Mouse (Mus musculus): ENCODE measurements around the gene Krtap3-1. TPM values are rescaled to one million over a fixed set of nuclear protein-coding genes. Genes with fewer than 3 reads are reported as not detected.

The Krtap3-1 gene
- not detected for polyA plus RNA-seq (2014; fragmentation: Illumina TruSeq; extraction: RNeasy Lipid Tissue Mini Kit (QIAGEN cat#74804); ENCODE audit: low read depth, low replicate concordance)

GRCm38 (mm10) chr11:99566530-99566929 is at the start of gene Krtap3-1:
TSS of gene Krtap3-1 (minus strand) at chr11:99566630.

GRCm38 (mm10) chr11:99614796-99615363 is 48.5 kb upstream of the Krtap3-1 start, which contains the start of gene Krtap2-4:
TSS of gene Krtap2-4 (minus strand) at chr11:99614846.

GRCm38 (mm10) chr11:99610089-99610488 is 43.7 kb upstream of the Krtap3-1 start, which contains the start of gene Gm11937:
TSS of gene Gm11937 (minus strand) at chr11:99610189.

GRCm38 (mm10) chr11:99603208-99603607 is 36.8 kb upstream of the Krtap3-1 start, which contains the start of gene Gm11938:
TSS of gene Gm11938 (minus strand) at chr11:99603308.

GRCm38 (mm10) chr11:99597742-99598141 is 31.3 kb upstream of the Krtap3-1 start, which contains the start of gene Krtap9-3:
TSS of gene Krtap9-3 (minus strand) at chr11:99598105.

GRCm38 (mm10) chr11:99590981-99591380 is 24.6 kb upstream of the Krtap3-1 start, which contains the start of gene Krtap1-3:
TSS of gene Krtap1-3 (minus strand) at chr11:99591339.

GRCm38 (mm10) chr11:99583245-99583704 is 16.8 kb upstream of the Krtap3-1 start, which contains the start of gene Krtap1-4:
TSS of gene Krtap1-4 (minus strand) at chr11:99583654.

GRCm38 (mm10) chr11:99580636-99581035 is 14.2 kb upstream of the Krtap3-1 start, which contains the start of gene Krtap1-5:
TSS of gene Krtap1-5 (minus strand) at chr11:99581016.

GRCm38 (mm10) chr11:99559366-99559765 is 7.1 kb downstream of the Krtap3-1 start, which contains the start of gene Gm11939:
TSS of gene Gm11939 (minus strand) at chr11:99559466.

GRCm38 (mm10) chr11:99556753-99557152 is 9.7 kb downstream of the Krtap3-1 start, which contains the start of gene Krtap3-2:
TSS of gene Krtap3-2 (minus strand) at chr11:99556853.

GRCm38 (mm10) chr11:99550765-99551164 is 15.7 kb downstream of the Krtap3-1 start, which contains the start of gene Krtap3-3:
TSS of gene Krtap3-3 (minus strand) at chr11:99550865.

GRCm38 (mm10) chr11:99521288-99521860 is 45.1 kb downstream of the Krtap3-1 start, which contains the start of gene Krt39:
TSS of gene Krt39 (minus strand) at chr11:99521338.

Other genes with a start within 250 kb of the Krtap3-1 start
- not detected for gene Krt25, start 243.7 kb downstream of the Krtap3-1 start, polyA plus RNA-seq (2014; fragmentation: Illumina TruSeq; extraction: RNeasy Lipid Tissue Mini Kit (QIAGEN cat#74804); ENCODE audit: low read depth, low replicate concordance)
- gene Krt26, start 228.7 kb downstream of the Krtap3-1 start, polyA plus RNA-seq (2014; fragmentation: Illumina TruSeq; extraction: RNeasy Lipid Tissue Mini Kit (QIAGEN cat#74804); ENCODE audit: low read depth, low replicate concordance): not detected
- not detected for gene Krt27, start 215.5 kb downstream of the Krtap3-1 start, polyA plus RNA-seq (2014; fragmentation: Illumina TruSeq; extraction: RNeasy Lipid Tissue Mini Kit (QIAGEN cat#74804); ENCODE audit: low read depth, low replicate concordance)
- not detected for gene Krt28, start 191.7 kb downstream of the Krtap3-1 start, polyA plus RNA-seq (2014; fragmentation: Illumina TruSeq; extraction: RNeasy Lipid Tissue Mini Kit (QIAGEN cat#74804); ENCODE audit: low read depth, low replicate concordance)
- gene Krt10, start 177.3 kb downstream of the Krtap3-1 start, polyA plus RNA-seq (2014; fragmentation: Illumina TruSeq; extraction: RNeasy Lipid Tissue Mini Kit (QIAGEN cat#74804); ENCODE audit: low read depth, low replicate concordance): 20.3 TPM
- gene Krt12, start 144.4 kb downstream of the Krtap3-1 start, polyA plus RNA-seq (2014; fragmentation: Illumina TruSeq; extraction: RNeasy Lipid Tissue Mini Kit (QIAGEN cat#74804); ENCODE audit: low read depth, low replicate concordance): not detected
- 0.53 TPM for gene Krt20, start 128.5 kb downstream of the Krtap3-1 start, polyA plus RNA-seq (2014; fragmentation: Illumina TruSeq; extraction: RNeasy Lipid Tissue Mini Kit (QIAGEN cat#74804); ENCODE audit: low read depth, low replicate concordance)
- 2.7 TPM for gene Krt23, start 73.5 kb downstream of the Krtap3-1 start, polyA plus RNA-seq (2014; fragmentation: Illumina TruSeq; extraction: RNeasy Lipid Tissue Mini Kit (QIAGEN cat#74804); ENCODE audit: low read depth, low replicate concordance)
- not detected for gene Krt39, start 45.3 kb downstream of the Krtap3-1 start, polyA plus RNA-seq (2014; fragmentation: Illumina TruSeq; extraction: RNeasy Lipid Tissue Mini Kit (QIAGEN cat#74804); ENCODE audit: low read depth, low replicate concordance)
- gene Krt40, start 23.5 kb downstream of the Krtap3-1 start, polyA plus RNA-seq (2014; fragmentation: Illumina TruSeq; extraction: RNeasy Lipid Tissue Mini Kit (QIAGEN cat#74804); ENCODE audit: low read depth, low replicate concordance): not detected
- gene Krtap3-3, start 15.8 kb downstream of the Krtap3-1 start, polyA plus RNA-seq (2014; fragmentation: Illumina TruSeq; extraction: RNeasy Lipid Tissue Mini Kit (QIAGEN cat#74804); ENCODE audit: low read depth, low replicate concordance): not detected
- gene Krtap3-2, start 9.8 kb downstream of the Krtap3-1 start, polyA plus RNA-seq (2014; fragmentation: Illumina TruSeq; extraction: RNeasy Lipid Tissue Mini Kit (QIAGEN cat#74804); ENCODE audit: low read depth, low replicate concordance): not detected
- gene Gm11939, start 7.2 kb downstream of the Krtap3-1 start, polyA plus RNA-seq (2014; fragmentation: Illumina TruSeq; extraction: RNeasy Lipid Tissue Mini Kit (QIAGEN cat#74804); ENCODE audit: low read depth, low replicate concordance): not detected
- not detected for gene Krtap1-5, start 14.4 kb upstream of the Krtap3-1 start, polyA plus RNA-seq (2014; fragmentation: Illumina TruSeq; extraction: RNeasy Lipid Tissue Mini Kit (QIAGEN cat#74804); ENCODE audit: low read depth, low replicate concordance)
- gene Krtap1-4, start 17.0 kb upstream of the Krtap3-1 start, polyA plus RNA-seq (2014; fragmentation: Illumina TruSeq; extraction: RNeasy Lipid Tissue Mini Kit (QIAGEN cat#74804); ENCODE audit: low read depth, low replicate concordance): not detected
- not detected for gene Krtap1-3, start 24.7 kb upstream of the Krtap3-1 start, polyA plus RNA-seq (2014; fragmentation: Illumina TruSeq; extraction: RNeasy Lipid Tissue Mini Kit (QIAGEN cat#74804); ENCODE audit: low read depth, low replicate concordance)
- not detected for gene Krtap9-3, start 31.5 kb upstream of the Krtap3-1 start, polyA plus RNA-seq (2014; fragmentation: Illumina TruSeq; extraction: RNeasy Lipid Tissue Mini Kit (QIAGEN cat#74804); ENCODE audit: low read depth, low replicate concordance)
- gene Gm11938, start 36.7 kb upstream of the Krtap3-1 start, polyA plus RNA-seq (2014; fragmentation: Illumina TruSeq; extraction: RNeasy Lipid Tissue Mini Kit (QIAGEN cat#74804); ENCODE audit: low read depth, low replicate concordance): not detected
- gene Gm11937, start 43.6 kb upstream of the Krtap3-1 start, polyA plus RNA-seq (2014; fragmentation: Illumina TruSeq; extraction: RNeasy Lipid Tissue Mini Kit (QIAGEN cat#74804); ENCODE audit: low read depth, low replicate concordance): not detected
- not detected for gene Krtap2-4, start 48.2 kb upstream of the Krtap3-1 start, polyA plus RNA-seq (2014; fragmentation: Illumina TruSeq; extraction: RNeasy Lipid Tissue Mini Kit (QIAGEN cat#74804); ENCODE audit: low read depth, low replicate concordance)
- not detected for gene Gm11562, start 53.8 kb upstream of the Krtap3-1 start, polyA plus RNA-seq (2014; fragmentation: Illumina TruSeq; extraction: RNeasy Lipid Tissue Mini Kit (QIAGEN cat#74804); ENCODE audit: low read depth, low replicate concordance)
- not detected for gene Krtap4-1, start 61.6 kb upstream of the Krtap3-1 start, polyA plus RNA-seq (2014; fragmentation: Illumina TruSeq; extraction: RNeasy Lipid Tissue Mini Kit (QIAGEN cat#74804); ENCODE audit: low read depth, low replicate concordance)
- gene Krtap4-2, start 68.5 kb upstream of the Krtap3-1 start, polyA plus RNA-seq (2014; fragmentation: Illumina TruSeq; extraction: RNeasy Lipid Tissue Mini Kit (QIAGEN cat#74804); ENCODE audit: low read depth, low replicate concordance): not detected
- not detected for gene Krtap4-7, start 77.5 kb upstream of the Krtap3-1 start, polyA plus RNA-seq (2014; fragmentation: Illumina TruSeq; extraction: RNeasy Lipid Tissue Mini Kit (QIAGEN cat#74804); ENCODE audit: low read depth, low replicate concordance)
- not detected for gene Gm11555, start 83.6 kb upstream of the Krtap3-1 start, polyA plus RNA-seq (2014; fragmentation: Illumina TruSeq; extraction: RNeasy Lipid Tissue Mini Kit (QIAGEN cat#74804); ENCODE audit: low read depth, low replicate concordance)
- gene Gm11563, start 92.3 kb upstream of the Krtap3-1 start, polyA plus RNA-seq (2014; fragmentation: Illumina TruSeq; extraction: RNeasy Lipid Tissue Mini Kit (QIAGEN cat#74804); ENCODE audit: low read depth, low replicate concordance): not detected
- not detected for gene Krtap4-6, start 99.3 kb upstream of the Krtap3-1 start, polyA plus RNA-seq (2014; fragmentation: Illumina TruSeq; extraction: RNeasy Lipid Tissue Mini Kit (QIAGEN cat#74804); ENCODE audit: low read depth, low replicate concordance)
- not detected for gene Gm14190, start 124.1 kb upstream of the Krtap3-1 start, polyA plus RNA-seq (2014; fragmentation: Illumina TruSeq; extraction: RNeasy Lipid Tissue Mini Kit (QIAGEN cat#74804); ENCODE audit: low read depth, low replicate concordance)
- gene Gm14180, start 167.7 kb upstream of the Krtap3-1 start, polyA plus RNA-seq (2014; fragmentation: Illumina TruSeq; extraction: RNeasy Lipid Tissue Mini Kit (QIAGEN cat#74804); ENCODE audit: low read depth, low replicate concordance): not detected
- gene Gm11595, start 206.3 kb upstream of the Krtap3-1 start, polyA plus RNA-seq (2014; fragmentation: Illumina TruSeq; extraction: RNeasy Lipid Tissue Mini Kit (QIAGEN cat#74804); ENCODE audit: low read depth, low replicate concordance): not detected
- not detected for gene Krtap4-8, start 214.1 kb upstream of the Krtap3-1 start, polyA plus RNA-seq (2014; fragmentation: Illumina TruSeq; extraction: RNeasy Lipid Tissue Mini Kit (QIAGEN cat#74804); ENCODE audit: low read depth, low replicate concordance)
- not detected for gene Krtap4-9, start 218.6 kb upstream of the Krtap3-1 start, polyA plus RNA-seq (2014; fragmentation: Illumina TruSeq; extraction: RNeasy Lipid Tissue Mini Kit (QIAGEN cat#74804); ENCODE audit: low read depth, low replicate concordance)
- not detected for gene Gm11596, start 226.8 kb upstream of the Krtap3-1 start, polyA plus RNA-seq (2014; fragmentation: Illumina TruSeq; extraction: RNeasy Lipid Tissue Mini Kit (QIAGEN cat#74804); ENCODE audit: low read depth, low replicate concordance)
- not detected for gene Gm11569, start 232.3 kb upstream of the Krtap3-1 start, polyA plus RNA-seq (2014; fragmentation: Illumina TruSeq; extraction: RNeasy Lipid Tissue Mini Kit (QIAGEN cat#74804); ENCODE audit: low read depth, low replicate concordance)
- not detected for gene Gm11554, start 237.8 kb upstream of the Krtap3-1 start, polyA plus RNA-seq (2014; fragmentation: Illumina TruSeq; extraction: RNeasy Lipid Tissue Mini Kit (QIAGEN cat#74804); ENCODE audit: low read depth, low replicate concordance)
- not detected for gene Krtap4-13, start 243.3 kb upstream of the Krtap3-1 start, polyA plus RNA-seq (2014; fragmentation: Illumina TruSeq; extraction: RNeasy Lipid Tissue Mini Kit (QIAGEN cat#74804); ENCODE audit: low read depth, low replicate concordance)
- gene Gm11564, start 249.0 kb upstream of the Krtap3-1 start, polyA plus RNA-seq (2014; fragmentation: Illumina TruSeq; extraction: RNeasy Lipid Tissue Mini Kit (QIAGEN cat#74804); ENCODE audit: low read depth, low replicate concordance): not detected

All from kidney, adult 10 weeks (tissue).